Mouse (Mus musculus) c-Kit-negative CD71-positive TER-119-positive erythroid progenitor cells, embryonic 14.5 days (primary cell): Measurements from ENCODE around the gene Depdc7.

Source experiments
- DNase-seq: peaks from one replicate; pipeline ENCODE4 v3.0.0-alpha.2; 2013; ENCODE audit warnings: low read depth, low spot score

Gene Depdc7

GRCm38 (mm10) chr2:104716279-104716678 lies 26.4 kb downstream of the Depdc7 start, which contains the start of gene Pin1rt1:
TSS of gene Pin1rt1 (minus strand) at chr2:104716379.
- no peak for DNase-seq

- DNase-seq = no peak
These were observed 28.4 kb downstream of the Depdc7 start for GRCm38 (mm10) chr2:104714254-104714691.

GRCm38 (mm10) chr2:104712486-104712809 lies 30.2 kb downstream of the Depdc7 start:
- no peak for DNase-seq

GRCm38 (mm10) chr2:104711585-104712485 lies 30.8 kb downstream of the Depdc7 start, which contains the start of gene Tcp11l1:
TSS of gene Tcp11l1 (minus strand) at chr2:104712169.
- no peak for DNase-seq

GRCm38 (mm10) chr2:104710670-104711370 lies 31.9 kb downstream of the Depdc7 start:
- no peak for DNase-seq

- DNase-seq = no peak
These were observed 32.8 kb downstream of the Depdc7 start for GRCm38 (mm10) chr2:104709786-104710337.

- DNase-seq = no peak
These were observed 38.3 kb downstream of the Depdc7 start for GRCm38 (mm10) chr2:104704355-104704754.

- DNase-seq = no peak
These were observed 39.5 kb downstream of the Depdc7 start for GRCm38 (mm10) chr2:104703158-104703557.

GRCm38 (mm10) chr2:104699659-104700058 lies 43.0 kb downstream of the Depdc7 start:
- no peak for DNase-seq

- no peak for DNase-seq
These were observed 50.1 kb downstream of the Depdc7 start for GRCm38 (mm10) chr2:104692551-104692950.

- no peak for DNase-seq
These were observed 52.0 kb downstream of the Depdc7 start for GRCm38 (mm10) chr2:104690720-104691119.

GRCm38 (mm10) chr2:104688724-104689123 lies 54.0 kb downstream of the Depdc7 start:
- no peak for DNase-seq

GRCm38 (mm10) chr2:104688321-104688720 lies 54.4 kb downstream of the Depdc7 start:
- DNase-seq = no peak

- no peak for DNase-seq
These were observed 55.4 kb downstream of the Depdc7 start for GRCm38 (mm10) chr2:104687261-104687660.

GRCm38 (mm10) chr2:104685418-104685817 lies 57.3 kb downstream of the Depdc7 start:
- peak; percentile 27 for DNase-seq

GRCm38 (mm10) chr2:104684771-104685170 lies 57.9 kb downstream of the Depdc7 start:
- no peak for DNase-seq

- no peak for DNase-seq
These were observed 65.4 kb downstream of the Depdc7 start for GRCm38 (mm10) chr2:104677326-104677725.
